Mouse (Mus musculus) frontal cortex, postnatal 10 days (tissue): Measurements from ENCODE around the gene Usf1.

Experiments
- DNase-seq, 2 experiments: peaks; one replicate each; pipeline ENCODE4 v3.0.0; 2022; ENCODE audit warnings: low spot score in 2 of 2, mixed read lengths in 1 of 2

Gene Usf1

GRCm38 (mm10) chr1:171452522-171452921 lies 41.4 kb downstream of the Usf1 start:
- no peak for DNase-seq

- no peak for DNase-seq
Observed at GRCm38 (mm10) chr1:171452923-171453322, 41.8 kb downstream of the Usf1 start.

- DNase-seq, result no peak
Observed at GRCm38 (mm10) chr1:171454926-171455325, 43.8 kb downstream of the Usf1 start.

GRCm38 (mm10) chr1:171457568-171457967 lies 46.5 kb downstream of the Usf1 start:
- DNase-seq, result no peak

- DNase-seq, result no peak
Observed at GRCm38 (mm10) chr1:171459791-171460190, 48.7 kb downstream of the Usf1 start.

- DNase-seq, result no peak
Observed at GRCm38 (mm10) chr1:171460551-171461503, 49.7 kb downstream of the Usf1 start.

- no peak for DNase-seq
Observed at GRCm38 (mm10) chr1:171463133-171463532, 52.0 kb downstream of the Usf1 start.

GRCm38 (mm10) chr1:171465749-171466412 lies 54.8 kb downstream of the Usf1 start:
- DNase-seq, result no peak

GRCm38 (mm10) chr1:171466565-171466964 lies 55.5 kb downstream of the Usf1 start:
- no peak for DNase-seq
